Mouse (Mus musculus): ENCODE results near the gene Ubqln1.

GRCm38 (mm10) chr13:58263546-58263945 lies 48.1 kb upstream of the Ubqln1 start:
- TF ChIP-seq POLR2A (IDR thresholded peaks at IDR 0.05; ENCODE audit: borderline replicate concordance, low read depth, low read length) (no peak), CTCF (IDR thresholded peaks at IDR 0.05; ENCODE audit: low read depth, low read length) (no peak)
